Mouse (Mus musculus) thymus, postnatal 0 days (tissue): Measurements from ENCODE around the gene Zbtb11. TPM values are rescaled to one million over a fixed set of nuclear protein-coding genes. Genes with fewer than 3 reads are reported as not detected.
"Not testable (repeated sequence)": the region's sequence is repeated elsewhere in the genome, so short reads cannot be mapped to it uniquely, and the experiment has no call there.

Experiments
- DNase-seq: peaks from one replicate; pipeline ENCODE4 v3.0.0-alpha.2; 2015; ENCODE audit warnings: low spot score
- polyA plus RNA-seq: library from polyadenylated mRNA; unstranded; fragments of >200 nt; fragmentation: Nextera tagmentation; extraction: Ambion mirVana; gene quantifications from 2 replicates; pipeline ENCODE4 v1.2.1, GENCODE M21; 2015

The Zbtb11 gene
- polyA plus RNA-seq, 1 experiment from 2014 or later = 20.2 TPM

GRCm38 (mm10) chr16:56037138-56038010, 63.7 kb downstream of the Zbtb11 start, which contains the start of gene Trmt10c:
Trmt10c (minus strand) TSS chr16:56037819.
- peak; percentile 91 for DNase-seq

- no peak for DNase-seq
Measured at GRCm38 (mm10) chr16:56038090-56038489, 64.4 kb downstream of the Zbtb11 start.

- DNase-seq = not testable (repeated sequence)
Measured at GRCm38 (mm10) chr16:56048038-56048437, 74.4 kb downstream of the Zbtb11 start, which contains the start of gene Senp7. Senp7 (plus strand) TSS chr16:56048338.

- DNase-seq = no peak
Measured at GRCm38 (mm10) chr16:56055911-56056310, 82.2 kb downstream of the Zbtb11 start.

GRCm38 (mm10) chr16:56056944-56057590, 83.4 kb downstream of the Zbtb11 start:
- DNase-seq = no peak

GRCm38 (mm10) chr16:56058151-56058550, 84.5 kb downstream of the Zbtb11 start:
- DNase-seq = no peak

Other genes with a start within 250 kb of the Zbtb11 start
- gene Nfkbiz, start 135.0 kb upstream of the Zbtb11 start, polyA plus RNA-seq = 6.0 and 6.3 TPM in 2 replicates
- 1.8 and 2.2 TPM in 2 replicates for gene Nxpe3, start 78.6 kb upstream of the Zbtb11 start, polyA plus RNA-seq
- 46.4 and 52.7 TPM in 2 replicates for gene Cep97, start 39.0 kb upstream of the Zbtb11 start, polyA plus RNA-seq
- 1,051 and 1,112 TPM in 2 replicates for gene Rpl24, start 7.6 kb upstream of the Zbtb11 start, polyA plus RNA-seq
- 159 and 168 TPM in 2 replicates for gene Pcnp, start 55.9 kb downstream of the Zbtb11 start, polyA plus RNA-seq
- gene Trmt10c, start 63.9 kb downstream of the Zbtb11 start, polyA plus RNA-seq = 40.1 and 41.0 TPM in 2 replicates
- gene Senp7, start 74.5 kb downstream of the Zbtb11 start, polyA plus RNA-seq = 43.5 and 50.0 TPM in 2 replicates
- gene Impg2, start 230.4 kb downstream of the Zbtb11 start, polyA plus RNA-seq = 0.25 and 0.37 TPM in 2 replicates